24 mouse cellular contexts compared by ENCODE assay signal in genomic region chr12:114067166-114067565, GRCm38 (mm10).
"Had no signal": no experiment of that assay in that cellular context is flagged by ENCODE, and none has a peak within 500 bp of the region (broad histone marks: within the 10 kb centered on the region; RNA-seq: fewer than 3 reads in every experiment).

No protein-coding gene starts in this region.

- H3K36me3 ChIP-seq: heart, embryonic 10.5 days; heart, embryonic 12.5 days; hindbrain, embryonic 10.5 days; hindbrain, embryonic 12.5 days; intestine, embryonic 15.5 days; limb, embryonic 10.5 days; limb, embryonic 12.5 days; liver, embryonic 13.5 days; liver, embryonic 15.5 days had no signal

- H3K9me3 ChIP-seq: intestine, embryonic 15.5 days; limb, embryonic 10.5 days; liver, embryonic 13.5 days; liver, embryonic 15.5 days had no signal

- H3K4me3 ChIP-seq: gastrocnemius, adult 2 months; heart, embryonic 10.5 days; heart, embryonic 12.5 days; hindbrain, embryonic 10.5 days; hindbrain, embryonic 12.5 days; intestine, embryonic 15.5 days; layer of hippocampus, adult 2 months; left cerebral cortex, adult 2 months; limb, embryonic 10.5 days; limb, embryonic 12.5 days; liver, embryonic 13.5 days; liver, embryonic 15.5 days had no signal

- H3K27ac ChIP-seq: gastrocnemius, adult 2 months; heart, embryonic 10.5 days; hindbrain, embryonic 10.5 days; hindbrain, embryonic 12.5 days; hindbrain, embryonic 14.5 days; intestine, embryonic 15.5 days; layer of hippocampus, adult 2 months; left cerebral cortex, adult 2 months; limb, embryonic 10.5 days; limb, embryonic 12.5 days; liver, embryonic 13.5 days; liver, embryonic 15.5 days had no signal

- H3K9ac ChIP-seq: heart, embryonic 12.5 days; hindbrain, embryonic 12.5 days; hindbrain, embryonic 14.5 days; intestine, embryonic 15.5 days; limb, embryonic 12.5 days; liver, embryonic 13.5 days; liver, embryonic 15.5 days had no signal

- H3K4me1 ChIP-seq: heart, embryonic 10.5 days; heart, embryonic 12.5 days; hindbrain, embryonic 10.5 days; hindbrain, embryonic 12.5 days; intestine, embryonic 15.5 days; limb, embryonic 10.5 days; limb, embryonic 12.5 days; liver, embryonic 13.5 days; liver, embryonic 15.5 days had no signal

- DNase-seq: gastrocnemius, adult 2 months; gastrocnemius, postnatal 10 days; gastrocnemius, postnatal 25 days; heart, adult 18-20 months; heart, postnatal 10 days; heart, postnatal 4 days; kidney, adult 18-20 months; kidney, adult 8-10 months; kidney, postnatal 10 days; kidney, postnatal 25 days; kidney, postnatal 4 days; liver; liver, embryonic 13.5 days had no signal
